In the genomic region with DNA sequence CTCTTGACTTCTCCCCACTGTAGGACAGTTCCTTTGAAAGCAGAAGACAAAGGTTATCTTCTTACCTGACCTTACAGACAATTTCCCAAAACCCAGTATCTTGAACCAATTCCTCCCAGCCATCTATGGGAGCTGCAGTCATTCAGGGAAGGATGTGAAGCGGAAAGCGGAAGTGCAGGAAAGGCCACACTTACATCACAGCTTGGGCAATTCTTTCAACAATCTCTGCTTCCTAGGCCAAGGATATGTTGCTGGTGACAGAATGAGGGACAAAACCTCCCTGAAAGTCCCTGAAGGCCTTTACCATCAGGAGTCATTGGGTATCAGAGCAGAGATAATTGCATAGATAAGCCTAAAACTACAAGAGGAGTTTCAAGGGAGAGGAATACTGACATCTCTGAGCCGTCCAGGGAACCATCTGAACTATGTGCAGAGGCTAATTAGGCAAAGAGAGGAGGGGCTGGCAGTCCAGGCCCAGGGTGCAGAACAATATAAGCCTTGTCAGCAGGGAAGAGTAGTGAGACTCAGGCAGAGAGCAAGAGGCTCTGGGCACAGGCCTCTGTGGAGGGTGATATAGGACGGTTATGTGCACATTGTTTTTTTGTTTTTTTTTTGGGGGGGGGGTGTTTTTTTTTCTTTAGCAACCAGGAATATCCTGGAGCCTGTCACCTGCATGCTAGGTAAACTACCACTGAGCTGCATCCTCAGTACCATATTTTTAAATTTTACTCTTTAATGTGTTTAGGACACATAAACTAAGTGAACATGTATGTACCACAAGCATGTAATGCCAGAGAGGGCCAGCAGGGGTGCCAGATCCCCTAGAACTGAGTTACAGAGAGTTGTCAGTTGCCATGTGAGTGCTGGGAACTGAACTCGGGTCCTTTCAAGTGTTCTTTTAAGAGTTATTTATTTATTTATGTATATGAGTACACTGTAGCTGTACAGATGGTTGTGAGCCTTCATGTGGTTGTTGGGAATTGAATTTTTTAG, we compare ENCODE assay signal across 10 mouse cellular contexts. TPM values are rescaled to one million over a fixed set of nuclear protein-coding genes. Genes with fewer than 3 reads are reported as not detected.
DNase-seq lines count a peak whose midpoint lies in the region; ATAC-seq and TF ChIP-seq lines count a peak whose summit lies in the region.
"Had no signal": no experiment of that assay in that cellular context is flagged by ENCODE, and none has a peak within 500 bp of the region (broad histone marks: within the 10 kb centered on the region; RNA-seq: fewer than 3 reads in every experiment).

No protein-coding gene starts in this region.

- H3K27me3 ChIP-seq in liver, embryonic 14.5 days (ENCODE audit: control insufficient read depth, insufficient read depth, low read length) = no peaks in the 10 kb centered on the region
- H3K27me3 ChIP-seq: midbrain, embryonic 12.5 days had no signal

- 0 out of 2 replicates have a peak, but pooled peaks cover 3% of the 10 kb centered on the region for H3K36me3 ChIP-seq in liver, embryonic 14.5 days (replicated peaks; ENCODE audit: control insufficient read depth, insufficient read depth, low read depth)

- no peaks in the 10 kb centered on the region for H3K9me3 ChIP-seq in liver, embryonic 14.5 days (ENCODE audit: control insufficient read depth, low read length)
- H3K9me3 ChIP-seq: midbrain, embryonic 12.5 days had no signal

- no peak overlapping the region for H3K4me3 ChIP-seq in left cerebral cortex, adult 2 months
- H3K4me3 ChIP-seq in liver, embryonic 14.5 days (ENCODE audit: insufficient read depth in 1 of 2, low read depth in 2 of 2, low read length in 2 of 2) = no peak overlapping the region
- H3K4me3 ChIP-seq: midbrain, embryonic 12.5 days had no signal

- intact Hi-C loops in left cerebral cortex, adult 2 months (cut with DNase I) = no loop called here

- peak; percentile 33 for DNase-seq in adrenal gland, postnatal 14 days
- no peak for DNase-seq in adrenal gland, adult 2 months
- DNase-seq in left cerebral cortex, adult 2 months (ENCODE audit: extremely low spot score in 1 of 2, low spot score in 2 of 2) = no peak
- DNase-seq in left cerebral cortex, adult 9 months (ENCODE audit: low spot score in 2 of 2) = no peak
- DNase-seq in ES-CJ7 (ENCODE audit: low read depth, low spot score) = peak; percentile 66
- no peak for DNase-seq in liver, embryonic 14.5 days (ENCODE audit: low read depth in 3 of 3, low spot score in 3 of 3)
- DNase-seq in ovary, adult 18-20 months (ENCODE audit: low spot score) = no peak
- no peak for DNase-seq in spleen, postnatal 36 days (ENCODE audit: low spot score in 2 of 2)
- DNase-seq: adrenal gland, postnatal 36 days had no signal

- ATAC-seq in liver, embryonic 14.5 days (ENCODE audit: insufficient read depth) = no peak

- peak; percentile 25 for TF ChIP-seq CTCF in left cerebral cortex, adult 2 months (IDR thresholded peaks at IDR 0.05)
- peak; percentile 44 for TF ChIP-seq CTCF in liver, embryonic 14.5 days (IDR thresholded peaks at IDR 0.05; ENCODE audit: low read depth)

- peaks cover 5 to 40% of the 10 kb centered on the region in 2 experiments for H3K4me1 ChIP-seq in liver, embryonic 14.5 days (replicated peaks; ENCODE audit: control insufficient read depth in 2 of 2, insufficient read depth in 2 of 2, low read length in 1 of 2)
- H3K4me1 ChIP-seq: midbrain, embryonic 12.5 days had no signal

- H3K9ac ChIP-seq in liver, embryonic 14.5 days (replicated peaks) = no peak overlapping the region
- H3K9ac ChIP-seq: midbrain, embryonic 12.5 days had no signal

- H3K4me2 ChIP-seq in liver, embryonic 14.5 days (ENCODE audit: low read depth) = no peak overlapping the region
- H3K4me2 ChIP-seq: midbrain, embryonic 12.5 days had no signal

- TF ChIP-seq EP300 in liver, embryonic 14.5 days (IDR thresholded peaks at IDR 0.05; ENCODE audit: low read depth) = no peak

- H3K27ac ChIP-seq in left cerebral cortex, adult 2 months = no peak overlapping the region; the same call in 1 of the 2 replicates
- H3K27ac ChIP-seq in liver, embryonic 14.5 days = no peak overlapping the region
- H3K27ac ChIP-seq: midbrain, embryonic 12.5 days had no signal

- WGBS in liver, embryonic 14.5 days (ENCODE audit: insufficient replicate concordance) = 79% methylated on average over 5 of the region's 5 CpGs

RNA-seq across cellular contexts. Expression of a gene that starts 26.1 kb away (rescaled TPM):
- 21.4 and 30.6 TPM in 2 replicates for total RNA-seq in adrenal gland, postnatal 14 days (2021)
- total RNA-seq in adrenal gland, adult 2 months (2021) = 10 to 100 TPM; 21.3 to 21.7 TPM
- polyA plus RNA-seq in adrenal gland, adult 2 months (2012; rRNA removed) = 30.2 and 40.2 TPM in 2 replicates
- total RNA-seq in left cerebral cortex, adult 2 months (2021) = 100 to 1,000 TPM in 1 of 2 experiments, 10 to 100 TPM in 1; 97.5 to 109 TPM
- 7.1 and 7.4 TPM in 2 replicates for polyA plus RNA-seq in liver, embryonic 14.5 days (2012; rRNA removed)
- 7.0 and 9.5 TPM in 2 replicates for polyA plus RNA-seq in liver, embryonic 14.5 days (2014; fragmentation: Nextera tagmentation; extraction: Ambion mirVana)

RNA-seq across cellular contexts. Expression of a gene that starts 52.7 kb away (rescaled TPM):
- total RNA-seq in adrenal gland, postnatal 14 days (2021) = 11.1 and 24.2 TPM in 2 replicates
- total RNA-seq in adrenal gland, adult 2 months (2021) = 10 to 100 TPM in 1 of 2 experiments, 1 to 10 TPM in 1; 8.0 to 14.0 TPM
- 40.3 and 43.3 TPM in 2 replicates for polyA plus RNA-seq in adrenal gland, adult 2 months (2012; rRNA removed)
- total RNA-seq in left cerebral cortex, adult 2 months (2021) = 10 to 100 TPM; 28.1 to 31.5 TPM
- 0.79 and 0.96 TPM in 2 replicates for polyA plus RNA-seq in liver, embryonic 14.5 days (2012; rRNA removed)
- polyA plus RNA-seq in liver, embryonic 14.5 days (2014; fragmentation: Nextera tagmentation; extraction: Ambion mirVana) = 0.42 and 0.94 TPM in 2 replicates

Comparison
In these comparisons a context has a peak if more than half of its experiments do, and no peak if none do; other contexts are left out.
1. DNase-seq: peak in adrenal gland, postnatal 14 days (single experiment) and ES-CJ7 (single experiment); none in adrenal gland, adult 2 months (single experiment), left cerebral cortex, adult 2 months (0 of 2), left cerebral cortex, adult 9 months (0 of 2), liver, embryonic 14.5 days (0 of 3), ovary, adult 18-20 months (single experiment) and spleen, postnatal 36 days (0 of 2).